Mouse (Mus musculus): ENCODE results near the gene Kcnv2.

The Kcnv2 gene

DNA sequence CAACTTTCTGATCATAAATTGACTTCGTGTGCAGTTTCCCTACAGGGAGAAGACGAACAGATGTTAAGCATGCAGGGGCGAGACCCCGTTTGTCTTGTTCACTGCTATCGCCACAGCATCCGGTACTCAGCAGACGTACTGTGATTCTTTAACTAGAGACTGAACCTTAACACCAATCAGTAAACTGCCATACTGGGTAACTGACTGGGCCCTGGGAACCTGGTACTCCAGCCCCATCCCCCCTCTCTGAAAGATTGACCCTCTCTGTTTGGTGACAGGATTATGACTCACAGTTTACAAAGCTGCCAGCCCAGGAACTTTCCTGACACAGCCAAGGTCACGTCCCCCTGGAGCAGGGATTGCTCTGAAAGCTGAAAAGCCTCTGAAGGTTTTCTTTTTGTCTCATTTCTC, 42.1 kb downstream of the Kcnv2 start:
- no peak for DNase-seq (ENCODE audit: low spot score)

DNA sequence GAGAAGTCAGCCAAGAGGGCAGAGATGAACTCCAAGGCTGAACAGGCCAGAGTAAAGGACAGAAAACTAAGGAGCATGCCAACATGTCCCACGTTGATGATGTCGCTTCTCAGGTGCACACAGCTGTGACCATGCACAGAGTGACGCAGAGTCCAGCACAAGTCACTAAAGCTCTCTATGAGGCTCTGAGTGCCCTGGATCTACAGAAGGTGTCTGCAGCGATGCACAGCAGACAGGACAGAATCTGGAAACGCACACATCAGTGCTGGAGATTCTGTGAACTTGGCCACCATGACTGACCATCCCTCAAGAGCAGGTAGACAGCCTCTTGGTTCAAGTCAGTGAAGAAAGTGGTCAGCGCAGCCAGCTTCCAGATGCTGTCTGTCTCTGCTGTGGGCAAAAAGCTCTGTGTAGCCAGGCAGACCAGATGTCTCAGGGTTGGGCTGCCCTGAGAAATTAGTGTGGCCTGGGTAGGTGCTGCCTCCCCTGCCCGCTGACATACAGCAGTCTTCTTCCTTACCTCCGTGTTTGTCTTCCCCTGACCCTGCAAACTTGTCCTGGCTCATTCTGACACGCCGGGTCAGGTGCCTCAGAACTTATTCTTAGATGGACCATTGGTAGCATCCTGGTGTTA, 43.8 kb downstream of the Kcnv2 start:
- DNase-seq (ENCODE audit: low spot score): no peak

DNA sequence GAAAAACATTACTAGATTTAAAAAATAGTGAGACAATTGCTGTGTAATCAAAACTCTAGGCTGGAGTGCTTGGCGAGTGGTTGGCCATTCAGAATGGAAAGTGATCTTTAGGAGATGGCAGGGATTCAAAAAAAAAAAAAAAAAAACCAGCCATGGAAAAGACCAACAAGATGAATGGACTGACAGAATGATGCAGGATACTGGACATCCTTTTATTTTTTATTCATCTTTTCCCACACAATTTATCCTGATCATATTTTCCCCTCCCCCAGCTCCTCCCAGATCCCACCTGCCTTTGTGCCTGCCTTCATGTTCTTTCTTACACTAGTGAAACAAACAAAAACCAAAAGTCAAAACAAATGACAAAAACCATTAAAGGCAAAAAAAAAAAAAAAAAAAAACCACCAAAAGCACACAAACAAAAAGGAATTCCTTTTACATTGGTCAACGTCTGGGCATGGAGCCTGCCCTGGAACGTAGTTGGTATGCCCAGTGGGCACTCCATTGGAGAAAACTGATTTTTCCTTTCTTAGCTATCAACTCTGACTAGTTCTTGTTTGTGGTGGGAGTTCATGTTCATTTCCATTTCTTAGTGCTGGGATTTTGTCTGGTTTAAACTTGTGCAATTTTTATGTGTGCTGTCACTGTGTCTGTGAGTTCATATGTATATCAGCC, 47.2 kb downstream of the Kcnv2 start:
- DNase-seq (ENCODE audit: low spot score): no peak

DNA sequence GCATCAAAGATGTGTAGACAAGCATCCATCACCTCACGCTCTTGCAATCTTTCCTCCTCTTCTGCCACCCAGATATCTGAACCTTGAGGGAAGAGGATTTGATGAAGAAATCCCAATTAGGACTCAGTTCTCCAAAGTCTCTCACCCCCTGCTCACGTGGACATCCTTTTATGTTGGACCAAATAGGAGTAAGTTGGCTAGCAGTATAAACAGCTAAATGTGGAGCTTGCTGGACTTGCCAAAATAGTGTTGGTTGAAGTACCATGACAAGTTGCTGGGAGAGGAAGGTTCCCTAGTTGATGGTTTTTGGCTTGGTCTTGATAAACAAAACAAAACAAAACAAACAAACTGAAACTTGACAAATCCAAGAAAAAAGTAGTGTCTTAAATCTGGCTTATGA, 47.8 kb downstream of the Kcnv2 start:
- no peak for DNase-seq (ENCODE audit: low spot score)

DNA sequence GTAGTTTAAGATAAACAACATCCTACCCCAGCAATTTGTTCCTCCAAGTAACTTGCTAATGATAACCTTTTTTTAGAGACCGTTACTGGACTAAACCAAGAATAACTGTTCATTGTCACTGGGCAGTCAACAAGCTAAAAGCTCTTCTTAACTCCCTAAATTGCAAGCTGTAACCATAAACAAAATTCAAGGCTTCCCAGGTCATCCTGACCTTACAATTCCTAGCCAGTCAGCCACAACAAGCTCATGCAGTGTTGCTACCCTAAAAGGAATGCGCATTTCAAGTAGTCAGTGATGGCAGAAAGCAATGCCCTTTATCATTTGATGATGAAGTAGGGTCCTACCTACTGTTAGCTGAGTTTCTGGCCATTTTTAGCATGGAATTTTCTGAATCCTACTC, 48.4 kb downstream of the Kcnv2 start:
- no peak for DNase-seq (ENCODE audit: low spot score)

DNA sequence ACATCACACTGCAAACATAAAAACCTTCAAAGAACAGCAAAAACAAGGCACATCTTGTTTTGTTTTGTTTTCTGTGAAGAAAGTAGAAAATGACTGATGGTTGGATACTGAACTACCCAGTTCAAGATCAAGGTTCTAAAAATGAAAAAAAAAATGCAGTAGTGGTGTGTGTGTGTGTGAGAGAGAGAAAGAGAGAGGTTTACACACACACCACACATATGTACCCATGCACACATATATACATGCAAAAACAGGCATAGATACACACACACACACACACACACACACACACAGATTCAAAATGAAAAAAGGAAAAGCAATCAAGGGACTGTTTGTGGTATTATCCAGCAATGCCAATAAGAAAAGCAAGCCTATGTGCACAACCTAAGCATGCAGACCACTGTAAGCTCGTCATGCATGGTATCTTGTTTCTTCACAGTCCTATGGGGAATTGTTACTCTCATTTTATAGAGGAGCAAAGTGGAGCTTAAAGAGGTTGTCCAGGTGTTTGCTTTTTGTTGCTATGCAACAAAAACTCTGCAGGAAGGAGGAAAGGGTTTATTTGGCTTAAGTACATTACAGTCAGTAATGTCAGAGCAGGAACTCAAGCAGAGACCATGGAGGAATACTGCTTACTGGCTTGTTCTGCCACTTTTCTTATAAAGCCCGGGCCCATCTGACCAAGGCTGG, 57.5 kb downstream of the Kcnv2 start:
- no peak for DNase-seq (ENCODE audit: low spot score)

DNA sequence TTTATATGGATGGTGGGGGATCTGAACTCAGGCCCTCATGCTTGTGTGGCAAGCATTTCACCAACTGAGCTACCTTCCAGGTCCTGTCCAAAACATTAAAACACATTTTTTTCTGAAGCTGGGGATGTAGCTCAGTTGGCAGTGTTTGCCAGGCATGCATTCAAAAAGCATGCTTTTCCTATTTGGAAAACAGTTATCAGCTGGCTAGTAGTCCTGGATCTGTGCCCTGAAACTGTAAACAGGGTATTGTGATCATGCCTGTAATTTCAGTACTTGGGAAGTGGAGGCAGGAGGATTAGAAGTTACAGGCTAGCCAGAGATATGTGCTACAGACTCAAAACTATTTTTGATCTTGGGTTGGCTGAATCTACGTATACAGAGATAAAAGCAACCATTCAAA, 59.7 kb downstream of the Kcnv2 start:
- no peak for DNase-seq (ENCODE audit: low spot score)

DNA sequence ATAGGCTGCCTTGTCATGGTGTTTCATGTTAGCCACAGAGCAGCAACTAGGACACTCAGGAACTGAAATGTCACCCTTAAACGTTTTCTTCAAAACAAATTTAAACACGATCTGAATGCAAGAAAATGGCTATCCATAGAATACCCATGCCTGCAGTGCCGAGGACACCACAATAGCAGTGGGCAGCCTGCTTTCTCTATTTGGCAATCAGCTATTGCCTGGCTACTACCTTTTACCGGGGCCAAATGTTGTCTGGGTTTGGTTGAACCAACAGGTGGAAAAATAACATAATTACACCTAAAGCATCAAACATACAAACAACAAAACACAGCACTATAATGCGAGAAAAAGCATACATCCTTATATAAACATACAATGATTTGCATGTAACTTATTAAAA, 60.9 kb downstream of the Kcnv2 start:
- no peak for DNase-seq (ENCODE audit: low spot score)

DNA sequence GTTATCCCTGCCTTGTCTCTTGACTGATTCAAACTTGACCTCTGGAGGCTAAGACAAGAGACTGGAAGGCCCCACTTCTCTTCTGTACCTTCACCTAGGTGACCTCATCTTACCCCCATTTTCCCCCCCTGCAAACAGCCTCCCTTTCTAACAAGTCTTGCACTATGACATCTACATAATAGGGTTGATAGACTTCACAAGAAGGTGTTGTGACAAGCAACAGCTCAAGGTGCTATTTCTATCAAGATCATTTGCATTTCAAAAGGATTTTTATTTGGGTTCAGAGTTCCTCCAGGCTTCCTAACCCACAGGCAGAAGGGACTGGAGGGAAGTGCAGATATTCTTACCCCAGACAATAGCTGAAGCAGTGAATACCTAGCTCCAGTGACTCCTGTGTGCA, 62.9 kb downstream of the Kcnv2 start:
- no peak for DNase-seq (ENCODE audit: low spot score)
